Mouse (Mus musculus): Measurements from ENCODE around the gene Trappc11.
"Not testable (repeated sequence)": the region's sequence is repeated elsewhere in the genome, so short reads cannot be mapped to it uniquely, and the experiment has no call there.

Trappc11 gene

DNA sequence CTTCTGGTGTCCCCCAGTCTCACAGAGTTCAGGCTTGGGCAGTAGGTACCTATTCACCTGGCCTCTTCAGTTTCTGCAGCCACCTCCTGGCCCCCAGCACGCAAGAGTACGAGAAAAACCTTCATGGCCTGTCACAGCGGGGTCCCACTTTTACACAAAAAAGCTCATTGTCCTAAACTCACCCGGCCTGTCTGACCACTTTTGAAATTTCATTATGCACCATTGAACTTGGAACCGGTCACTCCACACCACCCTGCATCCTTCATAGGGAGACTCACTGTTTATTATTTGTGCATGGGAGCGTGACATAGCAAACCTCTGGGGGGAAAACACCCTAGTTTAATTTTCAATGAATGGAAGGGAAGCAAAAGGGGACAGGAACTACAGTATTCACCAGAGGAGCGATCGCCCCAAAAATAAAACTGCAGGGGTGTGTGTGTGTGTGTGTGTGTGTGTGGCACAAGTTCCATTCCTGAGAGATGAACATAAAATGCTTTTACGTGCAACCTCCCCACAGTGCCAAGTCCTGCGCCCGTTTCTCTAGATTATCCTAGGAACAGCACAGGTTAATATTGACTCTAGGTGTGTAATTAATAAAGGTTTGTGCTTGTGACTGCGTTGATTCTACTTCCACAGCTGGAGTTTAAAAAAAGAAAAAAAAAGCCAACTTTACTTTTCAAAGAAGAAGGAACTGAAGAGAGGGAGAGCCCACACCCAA lies 50.8 kb downstream of the Trappc11 start:
- no peak for DNase-seq (ENCODE audit: low spot score)

DNA sequence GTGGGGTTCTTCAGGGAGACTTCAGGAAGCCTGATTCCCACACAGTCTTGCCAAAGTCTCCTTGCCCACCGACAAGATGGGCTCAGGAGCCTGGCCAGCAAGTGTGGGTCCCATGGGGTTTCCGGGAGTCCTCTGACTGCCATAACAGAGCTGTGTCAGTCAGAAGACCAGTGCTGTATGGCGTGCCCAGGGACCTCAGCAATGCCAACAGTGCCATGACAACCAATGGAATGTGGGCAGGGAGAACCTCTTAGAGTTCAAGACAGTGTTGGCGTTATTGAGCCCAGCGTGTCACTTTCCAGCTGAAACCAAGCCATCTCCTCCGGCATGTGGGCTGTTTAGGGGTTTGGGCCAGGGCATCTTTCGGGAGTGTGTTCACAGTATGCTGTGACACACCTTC lies 53.2 kb downstream of the Trappc11 start:
- DNase-seq (ENCODE audit: low spot score) = no peak

DNA sequence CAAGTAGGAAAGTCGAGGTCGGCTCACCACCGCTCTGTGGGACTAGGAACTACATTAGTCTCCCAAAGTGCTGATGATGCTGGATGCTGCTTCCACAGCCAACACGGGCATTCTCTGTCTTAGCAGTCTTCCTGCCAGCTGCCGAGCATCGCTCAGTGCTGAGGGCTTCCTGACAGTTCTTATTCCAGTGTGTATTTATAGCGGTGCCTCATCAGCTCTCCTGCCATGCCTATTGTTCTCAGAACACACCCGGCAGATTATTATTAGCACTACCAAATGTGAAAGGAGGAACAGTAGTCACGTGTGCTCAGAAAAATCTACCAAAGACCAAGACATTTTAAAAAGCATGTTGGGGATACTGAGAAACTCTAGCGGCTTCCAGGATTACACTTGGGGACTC lies 71.6 kb downstream of the Trappc11 start:
- DNase-seq (ENCODE audit: low spot score) = no peak

DNA sequence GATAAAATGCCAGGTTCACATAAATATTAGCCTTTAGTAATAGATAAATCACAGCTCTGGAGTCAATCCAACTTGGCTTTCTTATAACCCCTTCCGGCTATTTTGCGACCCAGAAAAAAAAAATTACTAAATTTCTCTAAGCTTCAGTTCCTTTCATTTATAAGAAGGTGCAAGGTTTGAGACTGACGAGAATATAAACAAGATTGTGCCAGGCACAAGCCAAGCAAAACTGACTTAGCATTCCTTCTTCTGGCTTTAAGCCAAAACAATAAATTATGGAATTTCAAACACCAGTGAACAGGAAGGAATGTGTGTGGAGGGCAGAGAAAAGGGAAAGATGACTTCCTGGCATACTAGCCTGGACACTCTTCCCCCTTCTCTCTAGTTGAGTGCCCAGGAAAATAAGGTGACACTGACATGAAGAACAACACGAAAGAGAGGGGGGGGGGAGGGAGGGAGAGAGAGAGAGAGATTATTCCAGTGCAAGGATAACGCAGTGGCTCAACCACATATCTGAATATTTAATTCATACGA lies 74.0 kb downstream of the Trappc11 start:
- no peak for DNase-seq (ENCODE audit: low spot score)

DNA sequence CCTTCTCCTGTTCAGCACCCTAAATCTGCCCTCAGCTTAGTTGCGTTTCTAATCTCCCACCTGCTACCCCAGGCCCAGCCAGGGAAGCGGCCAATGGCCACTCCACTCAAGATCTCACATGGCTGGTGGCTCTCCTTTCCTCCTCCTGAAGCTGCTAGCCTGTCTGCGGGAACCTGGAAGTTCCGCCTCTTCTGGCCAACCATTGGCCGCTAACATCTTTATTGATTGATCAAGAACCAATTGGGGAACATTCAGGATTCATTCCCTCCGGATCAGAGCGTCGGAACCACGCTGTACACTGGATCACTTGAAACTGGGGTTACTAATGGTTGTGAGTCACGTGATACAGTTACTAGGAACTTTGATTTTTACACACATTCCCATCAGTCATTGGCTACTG lies 74.7 kb downstream of the Trappc11 start:
- no peak for DNase-seq (ENCODE audit: low spot score)

DNA sequence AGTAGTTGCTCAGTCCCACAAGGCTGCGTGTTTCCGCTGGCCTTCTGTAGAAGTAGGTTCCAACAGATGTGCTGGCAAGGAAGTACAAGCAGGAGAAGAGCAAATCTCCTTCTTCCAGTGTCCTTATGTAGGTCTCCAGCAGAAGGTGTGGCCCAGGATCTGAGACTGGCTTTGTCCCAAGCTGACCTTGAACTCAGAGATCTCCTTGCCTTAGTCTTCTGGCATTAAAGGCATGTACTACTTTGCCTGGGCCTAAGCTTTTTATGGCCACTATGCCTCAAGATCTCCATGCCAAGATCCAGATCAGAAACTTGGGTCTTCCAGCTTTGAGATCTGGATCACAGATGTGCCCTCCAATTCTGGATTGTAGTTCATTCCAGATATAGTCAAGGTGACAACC lies 84.1 kb downstream of the Trappc11 start:
- not testable (repeated sequence) for DNase-seq (ENCODE audit: low spot score)

DNA sequence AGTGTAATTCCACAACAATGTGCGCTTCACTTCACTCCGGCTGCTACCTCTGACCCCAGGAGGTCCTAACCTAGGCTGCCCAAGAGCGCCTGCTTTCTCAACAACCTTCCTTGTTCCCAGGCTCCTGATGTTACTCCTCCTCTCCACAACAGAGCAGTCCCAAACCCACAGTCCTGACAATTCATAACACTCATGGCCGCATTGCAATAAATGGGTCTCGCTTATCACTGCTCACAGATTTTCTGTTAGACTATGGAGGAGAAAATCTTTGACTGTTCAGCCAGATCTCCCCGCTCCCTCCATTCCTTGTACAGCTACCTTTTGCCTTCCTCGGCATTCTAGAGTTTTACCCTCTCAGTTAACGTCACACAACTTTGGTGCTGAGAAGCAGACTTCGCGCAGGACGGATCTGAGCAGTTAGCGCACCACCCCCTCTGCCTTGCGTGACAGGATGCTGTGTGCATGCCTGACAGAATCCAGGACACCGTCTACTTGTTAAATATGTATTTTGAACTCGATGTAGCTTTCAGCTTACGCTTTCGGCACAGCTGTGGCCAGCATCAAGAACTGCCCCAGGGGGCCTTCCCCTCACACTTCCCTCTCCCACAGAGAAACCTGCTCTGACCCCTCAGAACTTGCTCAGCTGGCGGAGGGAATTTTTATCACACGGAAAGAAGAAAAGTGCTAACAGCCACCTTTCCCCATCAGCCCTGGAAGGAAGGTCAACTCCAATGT lies 86.8 kb downstream of the Trappc11 start, which contains the start of gene Stox2:
Gene Stox2, minus strand, starts transcription at position 51 of the 735 bp plus-strand sequence.
- no peak for DNase-seq (ENCODE audit: low spot score)
